Mouse (Mus musculus) hindbrain, postnatal 0 days (tissue): Measurements from ENCODE around the gene Snx9. TPM values are rescaled to one million over a fixed set of nuclear protein-coding genes. Genes with fewer than 3 reads are reported as not detected.

Experiments
- ATAC-seq: fragments of 200-750 bp; cut with Nextera tagmentation; 2 replicates; pipeline ENCODE4 v1.8.0; 2017; ENCODE audit warnings: mild to moderate bottlenecking, moderate TSS enrichment, moderate library complexity
- DNase-seq: peaks from one replicate; pipeline ENCODE4 v3.0.0-alpha.2; 2015; ENCODE audit warnings: low spot score
- H3K27ac ChIP-seq: fragments of 300-500 bp; sonication (generic); 2 replicates; pipeline ENCODE4 v1.5.1; 2014; ENCODE audit warnings: mild to moderate bottlenecking
- H3K27me3 ChIP-seq: fragments of 300-500 bp; sonication (generic); 2 replicates; pipeline ENCODE4 v1.6.1; 2014; ENCODE audit warnings: low read length, mixed read lengths; ENCODE audit not compliant: insufficient read depth
- H3K36me3 ChIP-seq: fragments of 300-500 bp; sonication (generic); 2 replicates; pipeline ENCODE4 v1.6.1; 2014; ENCODE audit warnings: low read length, mixed read lengths; ENCODE audit not compliant: insufficient read depth
- H3K4me1 ChIP-seq: fragments of 300-500 bp; sonication (generic); 2 replicates; pipeline ENCODE4 v1.6.1; 2014; ENCODE audit warnings: antibody characterized with exemption, low read length, mixed read lengths; ENCODE audit not compliant: insufficient read depth
- H3K4me2 ChIP-seq: fragments of 300-500 bp; sonication (generic); 2 replicates; pipeline ENCODE4 v1.6.1; 2014; ENCODE audit warnings: low read depth, mild to moderate bottlenecking, low read length, moderate library complexity, mixed read lengths
- H3K4me3 ChIP-seq: fragments of 300-500 bp; sonication (generic); 2 replicates; pipeline ENCODE4 v1.5.1; 2014; ENCODE audit warnings: low read length
- H3K9ac ChIP-seq: fragments of 300-500 bp; sonication (generic); replicated peaks from 2 replicates; pipeline ENCODE4 v1.6.1; 2014; ENCODE audit warnings: mild to moderate bottlenecking, low read length, moderate library complexity, mixed read lengths
- H3K9me3 ChIP-seq: fragments of 300-500 bp; sonication (generic); 2 replicates; pipeline ENCODE4 v1.6.1; 2016; ENCODE audit warnings: low read length, mixed read lengths
- CTCF ChIP-seq: IDR thresholded peaks from 2 replicates; pipeline ENCODE4 v1.5.1; 2016; ENCODE audit warnings: antibody characterized with exemption, control low read depth, low read depth
- WGBS: fragments of 180-500 bp; shearing (Covaris S2); extraction: QIAGEN DNeasy Blood & Tissue Kit; methylation state at CpG from one replicate; pipeline ENCODE4 v1.1.7; 2014; 5-methylcytosine and 5-hydroxymethylcytosine counted together
- polyA plus RNA-seq: library from polyadenylated mRNA; unstranded; fragments of >200 nt; fragmentation: Nextera tagmentation; extraction: Ambion mirVana; gene quantifications from 2 replicates; pipeline ENCODE4 v1.2.1, GENCODE M21; 2015
- total RNA-seq: library from RNA; depleted of rRNA; stranded (reverse); fragments of >200 nt; gene quantifications from 2 replicates; pipeline ENCODE4 v1.2.3, GENCODE M21; 2014

Gene Snx9
- total and polyA plus RNA-seq, 2 experiments from 2014 or later: 7.0 to 12.5 TPM

DNA sequence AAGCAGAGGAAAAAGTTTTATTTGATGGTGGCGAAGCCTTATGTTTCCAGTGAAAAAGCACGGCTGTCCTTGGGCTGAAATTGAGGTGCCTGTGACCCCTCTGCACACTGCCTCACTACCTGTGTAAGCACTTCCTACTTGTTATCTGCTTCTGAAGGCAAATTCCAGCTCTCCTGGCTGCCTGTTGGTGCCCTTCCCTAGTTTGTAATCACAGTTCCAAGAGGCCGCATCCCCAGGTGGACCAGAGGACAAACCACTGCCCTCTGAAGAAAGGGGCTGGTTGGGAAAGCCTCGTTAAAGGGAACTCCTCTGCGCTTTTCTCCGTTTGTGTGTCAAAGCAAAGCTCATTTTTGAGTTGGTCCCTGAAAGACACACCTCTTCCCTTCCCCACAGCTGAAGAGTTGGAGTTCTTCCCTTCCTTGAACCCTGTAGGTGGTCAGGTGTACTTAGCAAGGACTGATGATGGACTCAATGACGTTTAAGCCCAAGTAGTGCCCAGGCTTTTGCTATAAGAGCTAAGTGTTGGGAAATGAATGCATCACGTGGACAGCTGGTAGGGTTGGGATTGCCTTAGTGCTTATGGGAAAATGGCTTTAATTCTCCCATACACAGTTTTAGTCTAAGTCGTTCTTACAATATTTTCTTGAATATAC is 2.0 kb downstream of the Snx9 start:
- no peaks in the 10 kb centered on the region; the same call in 1 of the 2 replicates for H3K4me1 ChIP-seq
- no peak for TF ChIP-seq CTCF
- H3K27ac ChIP-seq: no peak overlapping the region
- ATAC-seq (no peak), DNase-seq (no peak)
- H3K9ac ChIP-seq: no peak overlapping the region
- H3K27me3 ChIP-seq: no peaks in the 10 kb centered on the region
- H3K36me3 ChIP-seq: no peaks in the 10 kb centered on the region
- H3K9me3 ChIP-seq: no peaks in the 10 kb centered on the region
- 79% methylated on average over 9 of the region's 9 CpGs for WGBS
- H3K4me2 ChIP-seq: no peak overlapping the region
- H3K4me3 ChIP-seq: no peak overlapping the region

DNA sequence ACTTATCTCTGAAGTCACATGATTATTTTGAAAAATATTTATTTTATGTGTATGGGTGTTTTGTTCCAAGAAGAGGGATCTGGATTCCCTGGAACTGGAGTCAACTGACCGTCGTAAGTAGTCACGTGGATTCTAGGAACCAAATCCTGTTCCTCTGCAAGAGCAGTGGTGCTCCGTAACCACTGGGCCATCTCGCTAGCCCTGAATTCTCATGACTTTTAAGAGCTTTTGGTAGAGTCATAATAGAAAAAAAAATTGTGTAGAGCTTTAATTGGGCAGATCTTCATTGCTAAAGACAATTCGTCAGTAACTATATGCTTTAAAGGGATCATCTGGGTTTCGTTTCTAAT is 2.5 kb downstream of the Snx9 start:
- no peak for ATAC-seq
- Histone ChIP-seq H3K9ac (no peak overlapping the region), H3K9me3 (no peaks in the 10 kb centered on the region)

DNA sequence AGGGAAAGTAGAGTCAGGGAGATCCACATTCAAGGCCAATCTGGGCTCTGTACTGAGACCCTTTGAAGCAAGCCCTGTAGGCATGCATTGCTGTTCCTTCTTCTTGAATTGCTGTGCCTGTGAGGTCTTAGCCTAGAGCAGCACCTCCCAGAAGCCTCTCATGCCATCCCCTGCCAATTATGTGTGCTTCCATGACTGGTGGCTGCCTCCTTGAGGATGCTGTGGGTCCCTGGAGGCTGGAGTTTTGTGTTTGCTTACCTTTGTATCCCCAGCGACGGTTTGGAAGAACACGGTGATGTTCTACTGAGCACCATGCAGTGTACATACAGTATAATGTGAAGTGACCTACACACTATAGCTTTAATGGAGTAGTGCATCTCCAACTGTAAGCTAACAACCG is 4.2 kb downstream of the Snx9 start:
- no peak overlapping the region for H3K9ac ChIP-seq
- no peak overlapping the region for H3K27ac ChIP-seq
- no peaks in the 10 kb centered on the region for H3K36me3 ChIP-seq
- ATAC-seq (no peak), DNase-seq (no peak)
- 75% methylated on average over 4 of the region's 4 CpGs for WGBS
- no peaks in the 10 kb centered on the region for H3K9me3 ChIP-seq
- no peaks in the 10 kb centered on the region for H3K27me3 ChIP-seq
- peaks cover 5% of the 10 kb centered on the region; the same call in 1 of the 2 replicates for H3K4me1 ChIP-seq
- TF ChIP-seq CTCF: no peak
- H3K4me3 ChIP-seq: no peak overlapping the region
- no peak overlapping the region for H3K4me2 ChIP-seq

More for the DNA sequence above, 2.5 kb downstream of the Snx9 start:
- H3K4me3 ChIP-seq: no peak overlapping the region
- no peaks in the 10 kb centered on the region for H3K27me3 ChIP-seq
- 97% methylated on average over 7 of the region's 7 CpGs for WGBS
- no peak overlapping the region for H3K4me2 ChIP-seq
- no peak for DNase-seq
- no peaks in the 10 kb centered on the region; the same call in 1 of the 2 replicates for H3K4me1 ChIP-seq
- H3K27ac ChIP-seq: no peak overlapping the region
- no peaks in the 10 kb centered on the region for H3K36me3 ChIP-seq
- no peak for TF ChIP-seq CTCF

DNA sequence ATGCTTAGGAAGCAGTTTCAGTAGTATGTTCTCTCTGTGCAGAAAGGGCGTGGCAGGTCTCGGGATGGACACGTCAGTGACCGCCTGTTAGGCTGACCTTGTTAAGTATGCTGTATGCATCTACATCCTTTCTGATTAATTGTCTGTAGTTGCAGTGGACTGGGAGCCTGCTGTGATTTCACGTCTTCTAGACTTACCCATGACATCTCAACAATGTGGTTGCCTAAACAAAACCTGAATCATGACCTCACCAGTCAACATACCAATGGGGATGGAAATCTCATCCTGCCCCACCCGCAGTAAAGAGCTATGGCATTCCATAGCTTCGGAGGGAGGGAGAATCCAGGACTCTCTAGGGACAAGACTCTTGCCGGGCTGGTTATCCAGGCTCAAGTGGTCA is 5.0 kb downstream of the Snx9 start:
- no peaks in the 10 kb centered on the region for H3K36me3 ChIP-seq
- peaks cover 5% of the 10 kb centered on the region; the same call in 1 of the 2 replicates for H3K4me1 ChIP-seq
- no peak overlapping the region for H3K9ac ChIP-seq
- H3K4me3 ChIP-seq: no peak overlapping the region
- TF ChIP-seq CTCF: no peak
- ATAC-seq (no peak), DNase-seq (peak; percentile 2)
- no peak overlapping the region for H3K4me2 ChIP-seq
- WGBS: 47% methylated on average over 8 of the region's 8 CpGs
- no peaks in the 10 kb centered on the region for H3K9me3 ChIP-seq
- H3K27me3 ChIP-seq: no peaks in the 10 kb centered on the region
- H3K27ac ChIP-seq: no peak overlapping the region

DNA sequence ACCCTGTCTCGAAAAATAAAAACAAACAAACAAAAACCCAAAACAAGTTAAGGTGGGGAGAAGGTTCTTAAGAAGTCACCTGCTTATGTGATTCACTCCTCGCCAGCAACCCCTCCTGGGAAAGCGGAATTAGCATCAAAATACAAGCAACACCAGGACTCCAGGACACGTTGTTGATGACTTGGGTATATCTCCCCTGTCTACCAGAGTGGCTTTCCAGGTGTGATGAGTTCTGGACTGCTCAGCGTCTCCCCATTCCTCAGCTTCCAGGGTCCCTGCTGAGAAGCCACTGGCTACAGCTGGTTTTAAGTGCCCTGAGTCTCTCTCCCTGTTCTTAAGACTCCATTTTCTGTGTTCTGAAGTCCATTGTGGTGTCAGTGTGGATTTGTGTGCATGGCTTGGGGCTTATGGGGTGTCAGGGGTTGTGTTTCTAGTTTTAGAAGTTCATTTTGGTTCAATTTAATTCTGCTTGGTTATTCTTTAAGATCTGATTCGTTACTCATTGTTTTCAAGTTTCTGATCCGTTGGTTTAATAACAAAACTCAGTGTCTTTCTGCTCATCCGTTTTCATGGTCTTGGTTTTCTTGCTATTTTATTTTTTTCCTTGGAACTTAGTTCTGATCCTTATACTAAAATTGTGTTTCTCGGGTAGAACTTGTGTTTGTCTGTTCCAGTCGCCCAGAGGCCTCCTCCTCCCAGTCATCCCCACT is 7.7 kb downstream of the Snx9 start:
- Histone ChIP-seq H3K4me1 (0 out of 2 replicates have a peak, but pooled peaks cover 5% of the 10 kb centered on the region), H3K9ac (no peak overlapping the region), H3K4me3 (no peak overlapping the region), H3K36me3 (no peaks in the 10 kb centered on the region), H3K4me2 (peak overlapping the region; percentile 63), H3K27me3 (no peaks in the 10 kb centered on the region), H3K27ac (no peak overlapping the region), H3K9me3 (no peaks in the 10 kb centered on the region)
- 64% methylated on average over 10 of the region's 10 CpGs for WGBS
- no peak for DNase-seq
- ATAC-seq: no peak
- no peak for TF ChIP-seq CTCF

DNA sequence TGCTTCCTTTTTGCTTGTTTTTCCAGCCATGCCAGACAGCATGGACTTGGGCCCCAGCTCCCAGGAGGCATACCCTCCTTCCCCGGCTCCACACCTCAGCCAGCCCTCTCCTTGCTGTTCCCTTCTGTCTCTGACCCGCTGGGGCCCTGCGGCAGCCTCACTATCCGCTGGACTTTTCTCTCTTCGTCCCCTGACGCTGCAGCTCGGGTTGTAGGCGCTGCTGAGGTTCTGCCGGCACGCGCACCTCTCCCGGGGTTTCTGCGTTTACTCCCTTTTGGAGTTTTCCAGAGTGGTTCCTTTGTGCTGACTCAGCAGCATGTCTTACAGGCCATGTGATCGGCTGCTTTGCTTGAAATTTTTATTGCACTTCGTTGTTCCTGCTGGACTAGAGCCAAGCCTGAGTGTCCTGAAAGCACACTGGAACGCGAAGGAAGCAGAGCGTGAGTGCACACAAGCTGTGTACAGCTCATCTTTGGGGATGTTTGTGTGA is 8.3 kb downstream of the Snx9 start:
- TF ChIP-seq CTCF: no peak
- Histone ChIP-seq H3K27me3 (no peaks in the 10 kb centered on the region), H3K4me3 (peak overlapping the region; percentile 26), H3K27ac (peak overlapping the region; percentile 46), H3K36me3 (no peaks in the 10 kb centered on the region), H3K9me3 (no peaks in the 10 kb centered on the region), H3K4me1 (0 out of 2 replicates have a peak, but pooled peaks cover 5% of the 10 kb centered on the region), H3K9ac (0 out of 2 replicates have a peak overlapping the region, but pooled peaks have one; percentile 44), H3K4me2 (peak overlapping the region; percentile 63)
- WGBS: 13% methylated on average over 18 of the region's 18 CpGs
- ATAC-seq (peak; percentile 47; the same call in 1 of the 2 replicates), DNase-seq (peak; percentile 80)
